ENCODE assay signal across 10 mouse cellular contexts in the genomic region with DNA sequence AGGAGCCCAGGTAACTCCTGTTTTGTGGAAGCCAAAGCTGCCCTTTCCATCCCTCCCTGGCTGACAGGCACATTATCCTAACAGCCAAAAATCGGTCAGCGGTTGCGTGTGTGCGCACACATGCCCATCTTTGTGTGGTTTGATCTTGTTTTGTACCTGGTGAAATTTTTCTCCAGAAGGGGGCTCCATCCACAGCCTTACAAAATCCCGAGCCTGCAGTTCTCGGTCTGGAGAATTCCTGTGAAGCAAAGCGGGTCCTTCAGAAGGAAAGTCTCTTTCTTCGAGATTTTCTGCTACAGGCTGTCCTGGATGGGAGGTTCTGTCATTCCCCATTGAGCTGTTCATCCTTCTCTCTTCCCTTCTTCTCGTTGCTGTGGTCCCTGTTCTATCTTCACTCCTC. TPM values are rescaled to one million over a fixed set of nuclear protein-coding genes. Genes with fewer than 3 reads are reported as not detected.
DNase-seq lines count a peak whose midpoint lies in the region; ATAC-seq and TF ChIP-seq lines count a peak whose summit lies in the region.
"Had no signal": no experiment of that assay in that cellular context is flagged by ENCODE, and none has a peak within 500 bp of the region (broad histone marks: within the 10 kb centered on the region; RNA-seq: fewer than 3 reads in every experiment).

No protein-coding gene starts in this region.

- H3K9ac ChIP-seq in lung, postnatal 0 days (replicated peaks; ENCODE audit: low read depth): no peak overlapping the region
- peak overlapping the region; percentile 90; the same call in 1 of the 2 replicates for H3K9ac ChIP-seq in heart, embryonic 14.5 days (ENCODE audit: low read length)
- H3K9ac ChIP-seq: embryonic facial prominence, embryonic 12.5 days; limb, embryonic 15.5 days had no signal

- 42% methylated on average over 9 of the region's 9 CpGs for WGBS in lung, postnatal 0 days
- 46% methylated on average over 9 of the region's 9 CpGs for WGBS in heart, embryonic 14.5 days

- H3K9me3 ChIP-seq in lung, postnatal 0 days (ENCODE audit: low read length): no peaks in the 10 kb centered on the region
- no peaks in the 10 kb centered on the region for H3K9me3 ChIP-seq in heart, embryonic 14.5 days (ENCODE audit: control insufficient read depth, low read length)
- H3K9me3 ChIP-seq: embryonic facial prominence, embryonic 12.5 days; limb, embryonic 15.5 days had no signal

- peak; percentile 19 for DNase-seq in embryo, embryonic 10 days (ENCODE audit: low spot score)
- DNase-seq in embryo, embryonic 9.5 days (ENCODE audit: extremely low spot score): no peak
- DNase-seq in lung, postnatal 0 days (ENCODE audit: low spot score): peak; percentile 8
- DNase-seq in lung, adult 18-20 months: no peak
- DNase-seq in retina, postnatal 1 day: peak; percentile 57
- no peak for DNase-seq in urinary bladder, adult 18-20 months (ENCODE audit: low spot score in 2 of 2)
- DNase-seq in thymus, postnatal 25 days: no peak

- no peaks in the 10 kb centered on the region for H3K36me3 ChIP-seq in lung, postnatal 0 days (ENCODE audit: insufficient read depth, low read length)
- H3K36me3 ChIP-seq in heart, embryonic 14.5 days (ENCODE audit: control insufficient read depth, insufficient read depth, low read length): no peaks in the 10 kb centered on the region
- H3K36me3 ChIP-seq: embryonic facial prominence, embryonic 12.5 days; limb, embryonic 15.5 days had no signal

- 0 out of 2 replicates have a peak, but pooled peaks cover 3% of the 10 kb centered on the region for H3K4me1 ChIP-seq in lung, postnatal 0 days (ENCODE audit: insufficient read depth, low read depth, low read length)
- peaks cover 57 to 76% of the 10 kb centered on the region in 2 experiments for H3K4me1 ChIP-seq in heart, embryonic 14.5 days (ENCODE audit: control insufficient read depth in 2 of 2, insufficient read depth in 2 of 2, low read length in 2 of 2)

- no peak overlapping the region for H3K4me3 ChIP-seq in lung, postnatal 0 days (ENCODE audit: low read depth, low read length)
- no peak overlapping the region for H3K4me3 ChIP-seq in heart, embryonic 14.5 days (ENCODE audit: control insufficient read depth in 1 of 2, insufficient read depth in 1 of 2, low read depth in 1 of 2, low read length in 2 of 2)
- H3K4me3 ChIP-seq: embryonic facial prominence, embryonic 12.5 days; limb, embryonic 15.5 days had no signal

- peaks cover 21% of the 10 kb centered on the region; the same call in 1 of the 2 replicates for H3K27me3 ChIP-seq in lung, postnatal 0 days (replicated peaks; ENCODE audit: insufficient read depth, low read length)
- H3K27me3 ChIP-seq in heart, embryonic 14.5 days (ENCODE audit: control insufficient read depth, insufficient read depth, low read length): peaks cover 3% of the 10 kb centered on the region; the same call in 1 of the 2 replicates

- no peak for TF ChIP-seq EP300 in lung, postnatal 0 days (IDR thresholded peaks at IDR 0.05)

- peak overlapping the region; percentile 8; the same call in 1 of the 2 replicates for H3K27ac ChIP-seq in lung, postnatal 0 days (ENCODE audit: low read length)
- H3K27ac ChIP-seq in heart, embryonic 14.5 days (replicated peaks in 1 of 2; ENCODE audit: control insufficient read depth in 1 of 2, insufficient read depth in 1 of 2, low read depth in 2 of 2, low read length in 2 of 2): peak overlapping the region; percentile 96 to 99
- H3K27ac ChIP-seq: embryonic facial prominence, embryonic 12.5 days had no signal

- no peak overlapping the region for H3K4me2 ChIP-seq in lung, postnatal 0 days (replicated peaks; ENCODE audit: low read depth, low read length)
- peak overlapping the region; percentile 89 for H3K4me2 ChIP-seq in heart, embryonic 14.5 days (ENCODE audit: low read length)
- H3K4me2 ChIP-seq: embryonic facial prominence, embryonic 12.5 days; limb, embryonic 15.5 days had no signal

- peak; percentile 57 for TF ChIP-seq CTCF in lung, postnatal 0 days (IDR thresholded peaks at IDR 0.05)

- no peak for ATAC-seq in lung, postnatal 0 days
- no peak for ATAC-seq in heart, embryonic 14.5 days (ENCODE audit: insufficient number of reproducible peaks, insufficient read depth, low FRiP score, low read depth)

RNA-seq across cellular contexts. Expression of gene Cdh13, which starts 4.0 kb away (rescaled TPM):
- polyA plus RNA-seq in lung, postnatal 0 days (2015; fragmentation: Nextera tagmentation; extraction: Ambion mirVana): 8.6 and 9.6 TPM in 2 replicates
- 94.9 and 109 TPM in 2 replicates for polyA plus RNA-seq in heart, embryonic 14.5 days (2014; fragmentation: Nextera tagmentation; extraction: Ambion mirVana)

Comparison
In these comparisons a context has a peak if more than half of its experiments do, and no peak if none do; other contexts are left out.
1. DNase-seq: peak in embryo, embryonic 10 days (single experiment), lung, postnatal 0 days (single experiment) and retina, postnatal 1 day (single experiment); none in embryo, embryonic 9.5 days (single experiment), lung, adult 18-20 months (0 of 2), urinary bladder, adult 18-20 months (0 of 2) and thymus, postnatal 25 days (single experiment).